Mouse (Mus musculus) urinary bladder, postnatal 10 days (tissue): ENCODE measurements around the gene Oxld1.
"Not testable (repeated sequence)": the region's sequence is repeated elsewhere in the genome, so short reads cannot be mapped to it uniquely, and the experiment has no call there.

Experiments used
- DNase-seq: peaks from one replicate; pipeline ENCODE4 v3.0.0; 2022; ENCODE audit warnings: low spot score

Gene Oxld1

GRCm38 (mm10) chr11:120423569-120424295, 34.1 kb downstream of the Oxld1 start:
- no peak for DNase-seq

- DNase-seq, result no peak
These were observed 35.0 kb downstream of the Oxld1 start for GRCm38 (mm10) chr11:120422651-120423568.

DNA sequence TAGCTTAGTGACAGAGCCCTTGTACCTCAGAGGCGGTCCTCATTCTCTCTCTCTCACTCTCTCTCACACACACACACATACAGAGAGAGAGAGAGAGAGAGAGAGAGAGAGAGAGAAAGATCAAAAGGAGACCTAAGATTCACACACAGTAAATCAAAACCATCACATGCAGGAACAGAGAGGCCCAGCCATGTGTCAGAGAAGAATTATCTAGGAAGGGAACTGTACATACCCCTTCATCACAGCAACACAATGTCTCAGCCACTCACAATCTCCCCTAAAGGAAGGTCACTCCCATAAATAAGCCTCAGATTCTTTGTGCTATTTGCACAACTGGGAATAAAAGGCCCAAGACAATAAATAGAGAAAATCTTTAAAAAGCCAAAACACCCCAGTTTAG, 39.3 kb downstream of the Oxld1 start:
- DNase-seq, result no peak

DNA sequence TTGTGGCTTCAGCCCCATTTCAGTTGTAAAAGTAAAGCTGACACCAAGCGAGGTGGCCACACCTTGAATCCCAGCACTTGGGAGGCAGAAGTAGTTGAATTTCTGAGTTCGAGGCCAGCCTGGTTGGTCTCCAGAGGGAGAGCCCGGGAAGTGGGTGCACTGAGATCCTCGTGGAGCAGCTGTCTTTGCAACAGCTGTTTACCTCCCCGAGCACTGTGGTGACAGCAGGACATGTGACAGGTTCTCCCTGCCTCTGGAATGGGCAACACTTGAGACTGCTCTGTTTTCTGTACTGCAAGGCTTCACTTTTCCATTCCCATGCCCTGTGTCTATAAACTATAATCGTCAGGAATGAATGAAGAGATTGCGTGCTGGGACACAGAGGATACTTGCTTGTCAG, 40.0 kb downstream of the Oxld1 start:
- no peak for DNase-seq

DNA sequence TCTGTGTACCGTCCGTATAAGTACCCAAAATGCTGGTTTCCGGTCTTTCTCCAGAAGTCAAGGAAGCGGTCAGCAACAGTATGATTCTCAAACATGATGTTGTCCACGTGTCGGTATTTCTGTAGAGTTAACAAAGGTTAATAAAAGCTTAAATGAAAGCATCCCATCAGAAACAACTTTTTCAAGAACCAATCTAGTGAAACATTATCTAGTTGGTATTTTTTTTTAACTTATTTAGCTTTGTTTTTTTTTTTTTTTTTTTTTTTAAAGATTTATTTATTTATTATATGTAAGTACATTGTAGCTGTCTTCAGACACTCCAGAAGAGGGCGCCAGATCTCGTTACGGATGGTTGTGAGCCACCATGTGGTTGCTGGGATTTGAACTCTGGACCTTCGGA, 44.2 kb downstream of the Oxld1 start:
- DNase-seq, result not testable (repeated sequence)
